Comparison of ENCODE assay signal across 15 mouse cellular contexts in genomic region chr2:167723589-167724206, GRCm38 (mm10). TPM values are rescaled to one million over a fixed set of nuclear protein-coding genes. Genes with fewer than 3 reads are reported as not detected.
DNase-seq lines count a peak whose midpoint lies in the region; ATAC-seq lines count a peak whose summit lies in the region.
"Had no signal": no experiment of that assay in that cellular context is flagged by ENCODE, and none has a peak within 500 bp of the region (broad histone marks: within the 10 kb centered on the region; RNA-seq: fewer than 3 reads in every experiment).

No protein-coding gene starts in this region.

- peaks cover 57% of the 10 kb centered on the region for H3K4me1 ChIP-seq in megakaryocyte, embryonic 14.5 days

- ATAC-seq in activated CD4-positive, CD25-positive, alpha-beta regulatory T cell, adult 4 months: peak; percentile 65
- ATAC-seq: midbrain, embryonic 16.5 days had no signal

- H3K4me3 ChIP-seq in megakaryocyte, embryonic 14.5 days (replicated peaks): peak overlapping the region; percentile 70
- H3K4me3 ChIP-seq: embryonic facial prominence, embryonic 13.5 days; hindbrain, embryonic 12.5 days had no signal

- H3K36me3 ChIP-seq in megakaryocyte, embryonic 14.5 days (replicated peaks; ENCODE audit: low read length): no peaks in the 10 kb centered on the region
- H3K36me3 ChIP-seq: embryonic facial prominence, embryonic 13.5 days; hindbrain, embryonic 12.5 days had no signal

- peaks cover 2% of the 10 kb centered on the region; the same call in 1 of the 2 replicates for H3K9me3 ChIP-seq in megakaryocyte, embryonic 14.5 days
- H3K9me3 ChIP-seq: embryonic facial prominence, embryonic 13.5 days; hindbrain, embryonic 12.5 days had no signal

- DNase-seq in lung, postnatal 25 days (ENCODE audit: low spot score): peak; percentile 54
- DNase-seq in lung, postnatal 14 days: no peak
- DNase-seq in thymus, postnatal 36 days: peak; percentile 21 to 48
- no peak for DNase-seq in cerebellum, postnatal 10 days
- DNase-seq in heart, postnatal 4 days: no peak
- DNase-seq in ovary, postnatal 10 days (ENCODE audit: low spot score): no peak
- DNase-seq: adrenal gland, postnatal 25 days; cerebellum, postnatal 36 days; kidney, adult 9 months; liver had no signal

- peaks cover 91% of the 10 kb centered on the region for H3K27me3 ChIP-seq in megakaryocyte, embryonic 14.5 days (replicated peaks)

RNA-seq across cellular contexts. Expression of gene Tmem189, which starts 34.1 kb away (rescaled TPM):
- polyA plus RNA-seq in activated CD4-positive, CD25-positive, alpha-beta regulatory T cell, adult 4 months (2017; shearing (Covaris generic)): 10 to 100 TPM; 12.6 to 13.5 TPM
- polyA plus RNA-seq in megakaryocyte, embryonic 14.5 days (2012; ENCODE audit: insufficient read depth, low replicate concordance): 164 and 173 TPM in 2 replicates
- 10 to 100 TPM; 41.1 to 41.6 TPM for total RNA-seq in heart, postnatal 4 days (2021)

RNA-seq across cellular contexts. Expression of gene Cebpb, which starts 35.0 kb away (rescaled TPM):
- polyA plus RNA-seq in activated CD4-positive, CD25-positive, alpha-beta regulatory T cell, adult 4 months (2017; shearing (Covaris generic)): 1 to 10 TPM in 1 of 2 experiments, under 1 TPM in 1; 0.32 to 2.6 TPM
- 372 and 610 TPM in 2 replicates for polyA plus RNA-seq in megakaryocyte, embryonic 14.5 days (2012; ENCODE audit: insufficient read depth, low replicate concordance)
- 10 to 100 TPM; 15.9 to 16.6 TPM for total RNA-seq in heart, postnatal 4 days (2021)

Comparison
In these comparisons a context has a peak if more than half of its experiments do, and no peak if none do; other contexts are left out.
1. DNase-seq: peak in lung, postnatal 25 days (single experiment) and thymus, postnatal 36 days (2 of 2); none in lung, postnatal 14 days (single experiment), cerebellum, postnatal 10 days (0 of 2), heart, postnatal 4 days (single experiment) and ovary, postnatal 10 days (single experiment).
2. RNA of gene Tmem189, which starts 34.1 kb away (polyA plus RNA-seq): 164 to 173 TPM in megakaryocyte, embryonic 14.5 days; 12.6 to 13.5 TPM in activated CD4-positive, CD25-positive, alpha-beta regulatory T cell, adult 4 months; every median in the first group is over 10 times any median in the second.
3. RNA of gene Cebpb, which starts 35.0 kb away (polyA plus RNA-seq): 372 to 610 TPM in megakaryocyte, embryonic 14.5 days; 0.32 to 2.6 TPM in activated CD4-positive, CD25-positive, alpha-beta regulatory T cell, adult 4 months; every median in the first group is over 100 times any median in the second.